Mouse (Mus musculus) right cerebral cortex, postnatal 36 days (tissue): ENCODE results near the gene Zfp948.
"Not testable (repeated sequence)": the region's sequence is repeated elsewhere in the genome, so short reads cannot be mapped to it uniquely, and the experiment has no call there.

ENCODE experiments used
- DNase-seq, 2 experiments: peaks; one replicate each; pipeline ENCODE4 v3.0.0; 2022; ENCODE audit warnings: low spot score in 2 of 2, mixed read lengths in 1 of 2

Gene Zfp948

DNA sequence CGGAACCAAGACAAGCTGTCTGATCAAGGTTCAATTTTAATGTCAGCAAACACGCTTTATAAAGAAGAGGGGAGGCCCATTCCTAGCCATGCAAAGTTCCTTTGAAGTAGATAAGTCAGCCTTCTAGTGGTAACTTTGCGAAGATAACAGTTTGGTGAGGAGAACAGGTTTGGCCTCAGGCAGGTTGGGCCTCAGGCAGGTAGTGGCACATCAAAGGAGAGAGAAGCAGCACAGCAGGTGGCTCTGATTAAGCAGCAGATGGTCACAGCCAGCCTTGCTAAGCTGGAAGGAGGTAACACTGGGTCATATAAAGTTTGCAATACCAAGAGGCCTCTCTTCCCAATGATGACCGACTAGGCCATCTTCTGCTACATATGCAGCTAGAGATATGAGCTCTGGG lies 69.0 kb downstream of the Zfp948 start:
- not testable (repeated sequence) for DNase-seq
